Mouse (Mus musculus): ENCODE results near the gene Cd4. TPM values are rescaled to one million over a fixed set of nuclear protein-coding genes. Genes with fewer than 3 reads are reported as not detected.
"Not testable (repeated sequence)": the region's sequence is repeated elsewhere in the genome, so short reads cannot be mapped to it uniquely, and the experiment has no call there.

Gene Cd4
- polyA plus RNA-seq, 1 experiment from 2014 or later: 0.26 TPM

GRCm38 (mm10) chr6:124894113-124894512 is 6.1 kb upstream of the Cd4 start:
- not testable (repeated sequence) for H3K36me3 ChIP-seq (ENCODE audit: control insufficient read depth, insufficient read depth, low read length); H3K27me3 ChIP-seq (replicated peaks; ENCODE audit: control insufficient read depth, insufficient read depth, low read length); H3K9me3 ChIP-seq (ENCODE audit: control insufficient read depth, low read length); ATAC-seq; H3K9ac ChIP-seq (ENCODE audit: low read depth, low read length); H3K4me3 ChIP-seq (ENCODE audit: low read length); H3K27ac ChIP-seq (ENCODE audit: low read depth, low read length); H3K4me1 ChIP-seq (ENCODE audit: control insufficient read depth, insufficient read depth, low read depth, low read length); H3K4me2 ChIP-seq (ENCODE audit: low read length)
- WGBS: 87% methylated on average over 2 of the region's 2 CpGs

GRCm38 (mm10) chr6:124890997-124891396 is 3.0 kb upstream of the Cd4 start:
- ATAC-seq: no peak
- Histone ChIP-seq H3K4me1 (ENCODE audit: control insufficient read depth, insufficient read depth, low read depth, low read length) (no peaks in the 10 kb centered on the region), H3K9me3 (ENCODE audit: control insufficient read depth, low read length) (no peaks in the 10 kb centered on the region), H3K27me3 (replicated peaks; ENCODE audit: control insufficient read depth, insufficient read depth, low read length) (no peaks in the 10 kb centered on the region), H3K36me3 (ENCODE audit: control insufficient read depth, insufficient read depth, low read length) (no peaks in the 10 kb centered on the region), H3K27ac (ENCODE audit: low read depth, low read length) (no peak overlapping the region), H3K4me2 (ENCODE audit: low read length) (no peak overlapping the region), H3K9ac (ENCODE audit: low read depth, low read length) (no peak overlapping the region), H3K4me3 (ENCODE audit: low read length) (no peak overlapping the region)
- 65% methylated on average over 6 of the region's 6 CpGs for WGBS

DNA sequence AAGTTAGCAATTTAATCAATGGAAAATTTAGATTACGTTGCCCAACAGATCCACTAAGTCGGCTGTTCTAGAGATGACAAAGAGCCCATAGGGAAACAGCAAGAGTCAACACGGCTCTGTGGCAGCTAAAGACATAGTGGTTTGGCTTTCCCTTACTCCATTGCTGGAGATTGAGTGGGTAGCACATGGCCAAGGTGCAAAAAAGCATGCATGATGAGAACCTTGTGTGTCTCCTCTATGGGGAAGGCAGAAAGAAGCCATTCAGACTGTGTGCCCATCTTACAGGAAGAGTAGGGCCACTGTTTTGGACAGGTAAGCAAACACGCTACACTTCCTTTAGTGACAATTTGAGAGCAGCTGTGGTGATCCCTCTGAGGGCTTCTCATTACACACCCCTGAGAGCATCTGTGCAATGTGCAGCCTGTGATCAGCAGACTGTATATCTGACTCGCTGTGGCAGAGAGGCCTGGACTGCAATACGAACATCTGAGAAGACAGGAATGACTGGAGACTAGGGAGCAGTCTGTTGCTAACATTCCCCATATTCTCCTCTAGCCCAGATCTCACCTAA is 619 bp upstream of the Cd4 start:
- Histone ChIP-seq H3K27ac (ENCODE audit: low read depth, low read length) (no peak overlapping the region), H3K4me3 (ENCODE audit: low read length) (no peak overlapping the region), H3K9ac (ENCODE audit: low read depth, low read length) (no peak overlapping the region), H3K4me1 (ENCODE audit: control insufficient read depth, insufficient read depth, low read depth, low read length) (no peaks in the 10 kb centered on the region), H3K36me3 (ENCODE audit: control insufficient read depth, insufficient read depth, low read length) (no peaks in the 10 kb centered on the region), H3K4me2 (ENCODE audit: low read length) (no peak overlapping the region), H3K9me3 (ENCODE audit: control insufficient read depth, low read length) (no peaks in the 10 kb centered on the region), H3K27me3 (replicated peaks; ENCODE audit: control insufficient read depth, insufficient read depth, low read length) (no peaks in the 10 kb centered on the region)
- WGBS: 86% methylated on average over 6 of the region's 6 CpGs
- ATAC-seq: no peak

DNA sequence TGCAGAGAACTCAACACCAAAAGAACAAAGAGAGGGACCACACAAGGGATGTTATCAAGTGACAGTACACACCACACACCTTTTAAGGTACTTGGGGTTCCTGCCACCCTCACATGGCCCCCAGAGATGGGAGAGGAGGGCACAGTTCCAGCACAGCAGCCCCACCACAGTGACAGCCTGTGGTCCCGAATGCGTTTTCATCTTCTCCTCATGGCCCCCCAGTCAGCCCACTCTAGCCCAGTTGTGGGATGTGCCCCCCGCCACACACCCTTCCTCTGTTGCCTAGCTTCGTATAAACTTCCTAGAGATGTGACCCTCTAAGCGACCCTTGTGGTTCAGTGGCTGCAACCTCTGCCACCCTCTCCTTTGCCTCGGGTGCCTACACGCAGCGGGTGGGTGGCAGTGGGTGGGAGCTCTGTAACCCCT is 2.1 kb downstream of the Cd4 start:
- Histone ChIP-seq H3K27me3 (replicated peaks; ENCODE audit: control insufficient read depth, insufficient read depth, low read length) (no peaks in the 10 kb centered on the region), H3K9me3 (ENCODE audit: control insufficient read depth, low read length) (no peaks in the 10 kb centered on the region), H3K4me2 (ENCODE audit: low read length) (no peak overlapping the region), H3K4me1 (ENCODE audit: control insufficient read depth, insufficient read depth, low read depth, low read length) (no peaks in the 10 kb centered on the region), H3K4me3 (ENCODE audit: low read length) (no peak overlapping the region), H3K36me3 (ENCODE audit: control insufficient read depth, insufficient read depth, low read length) (no peaks in the 10 kb centered on the region), H3K27ac (ENCODE audit: low read depth, low read length) (no peak overlapping the region), H3K9ac (ENCODE audit: low read depth, low read length) (no peak overlapping the region)
- no peak for ATAC-seq
- 95% methylated on average over 8 of the region's 8 CpGs for WGBS

DNA sequence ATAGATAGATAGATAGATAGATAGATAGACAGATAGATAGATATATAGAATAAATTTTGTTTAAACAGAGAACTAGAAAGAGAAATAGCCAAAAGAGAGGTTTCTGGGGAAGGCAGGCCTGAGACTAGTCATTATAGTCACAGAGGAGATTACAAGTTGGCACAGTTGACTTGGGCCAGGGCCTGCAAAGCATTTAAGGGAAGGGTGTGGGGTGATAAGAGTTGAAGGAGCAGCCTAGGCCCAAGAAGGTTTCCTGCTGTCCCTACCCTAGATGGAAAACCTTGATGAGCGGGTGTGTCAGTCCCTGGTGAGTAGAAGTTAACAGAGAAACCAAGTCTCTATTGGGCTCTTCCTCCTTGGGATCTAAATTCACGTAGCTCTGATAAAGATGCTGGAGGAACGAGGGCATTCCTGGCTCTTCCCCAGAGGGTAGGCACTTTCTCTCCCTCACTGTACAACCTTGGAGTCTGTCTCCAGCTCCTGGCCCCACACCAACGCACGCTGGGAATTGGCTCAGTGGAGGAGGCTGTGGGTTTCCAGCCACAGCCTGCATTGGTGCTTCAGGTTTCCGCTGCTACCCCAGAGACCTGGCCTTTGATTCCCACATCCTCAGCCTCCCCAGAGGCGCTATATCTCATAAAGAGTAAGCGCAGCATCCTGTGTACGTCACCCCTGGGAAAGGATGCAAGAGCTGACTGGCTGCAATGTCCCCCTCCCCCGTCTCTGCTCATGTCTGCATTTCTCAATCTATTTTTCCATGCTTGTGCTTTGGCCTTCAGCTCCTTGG is 3.1 kb downstream of the Cd4 start:
- ATAC-seq: no peak; the same call in 1 of the 2 replicates

GRCm38 (mm10) chr6:124883351-124883750 is 4.7 kb downstream of the Cd4 start:
- no peak overlapping the region for H3K9ac ChIP-seq (ENCODE audit: low read depth, low read length)
- no peak for ATAC-seq
- no peak overlapping the region for H3K4me3 ChIP-seq (ENCODE audit: low read length)
- no peak overlapping the region for H3K27ac ChIP-seq (ENCODE audit: low read depth, low read length)
- H3K4me2 ChIP-seq (ENCODE audit: low read length): no peak overlapping the region
- 76% methylated on average over 10 of the region's 10 CpGs for WGBS
- no peaks in the 10 kb centered on the region for H3K4me1 ChIP-seq (ENCODE audit: control insufficient read depth, insufficient read depth, low read depth, low read length)
- H3K9me3 ChIP-seq (ENCODE audit: control insufficient read depth, low read length): no peaks in the 10 kb centered on the region
- no peaks in the 10 kb centered on the region for H3K27me3 ChIP-seq (replicated peaks; ENCODE audit: control insufficient read depth, insufficient read depth, low read length)
- H3K36me3 ChIP-seq (ENCODE audit: control insufficient read depth, insufficient read depth, low read length): no peaks in the 10 kb centered on the region

More for the DNA sequence above, 3.1 kb downstream of the Cd4 start:
- WGBS: 65% methylated on average over 10 of the region's 10 CpGs
- Histone ChIP-seq H3K4me1 (ENCODE audit: control insufficient read depth, insufficient read depth, low read depth, low read length) (no peaks in the 10 kb centered on the region), H3K9me3 (ENCODE audit: control insufficient read depth, low read length) (no peaks in the 10 kb centered on the region), H3K27me3 (replicated peaks; ENCODE audit: control insufficient read depth, insufficient read depth, low read length) (no peaks in the 10 kb centered on the region), H3K9ac (ENCODE audit: low read depth, low read length) (no peak overlapping the region), H3K27ac (ENCODE audit: low read depth, low read length) (no peak overlapping the region), H3K36me3 (ENCODE audit: control insufficient read depth, insufficient read depth, low read length) (no peaks in the 10 kb centered on the region), H3K4me3 (ENCODE audit: low read length) (no peak overlapping the region), H3K4me2 (ENCODE audit: low read length) (no peak overlapping the region)

DNA sequence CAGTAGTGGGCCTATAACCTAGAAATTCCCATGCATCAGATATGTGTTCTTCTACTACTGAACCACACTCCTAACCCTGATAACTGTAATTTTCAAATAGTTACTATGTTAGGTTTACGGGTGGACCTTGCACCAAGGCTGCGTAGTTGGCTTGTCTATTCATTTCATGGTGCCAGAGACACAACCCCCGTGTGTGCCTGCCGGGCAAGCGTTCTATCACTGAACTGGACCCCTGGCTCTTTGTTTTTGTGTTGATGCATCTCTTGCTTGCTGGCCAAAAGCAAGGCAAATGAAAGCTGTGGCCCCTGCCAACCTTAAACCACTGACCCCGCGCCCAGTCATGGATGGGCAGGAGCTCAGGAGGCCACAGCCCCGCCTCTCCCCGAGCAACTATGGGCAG is 6.2 kb downstream of the Cd4 start:
- Histone ChIP-seq H3K4me2 (ENCODE audit: low read length) (no peak overlapping the region), H3K27me3 (replicated peaks; ENCODE audit: control insufficient read depth, insufficient read depth, low read length) (no peaks in the 10 kb centered on the region), H3K4me3 (ENCODE audit: low read length) (no peak overlapping the region), H3K9ac (ENCODE audit: low read depth, low read length) (no peak overlapping the region), H3K27ac (ENCODE audit: low read depth, low read length) (no peak overlapping the region), H3K36me3 (ENCODE audit: control insufficient read depth, insufficient read depth, low read length) (no peaks in the 10 kb centered on the region), H3K4me1 (ENCODE audit: control insufficient read depth, insufficient read depth, low read depth, low read length) (no peaks in the 10 kb centered on the region), H3K9me3 (ENCODE audit: control insufficient read depth, low read length) (no peaks in the 10 kb centered on the region)
- WGBS: 93% methylated on average over 9 of the region's 9 CpGs
- no peak for ATAC-seq

DNA sequence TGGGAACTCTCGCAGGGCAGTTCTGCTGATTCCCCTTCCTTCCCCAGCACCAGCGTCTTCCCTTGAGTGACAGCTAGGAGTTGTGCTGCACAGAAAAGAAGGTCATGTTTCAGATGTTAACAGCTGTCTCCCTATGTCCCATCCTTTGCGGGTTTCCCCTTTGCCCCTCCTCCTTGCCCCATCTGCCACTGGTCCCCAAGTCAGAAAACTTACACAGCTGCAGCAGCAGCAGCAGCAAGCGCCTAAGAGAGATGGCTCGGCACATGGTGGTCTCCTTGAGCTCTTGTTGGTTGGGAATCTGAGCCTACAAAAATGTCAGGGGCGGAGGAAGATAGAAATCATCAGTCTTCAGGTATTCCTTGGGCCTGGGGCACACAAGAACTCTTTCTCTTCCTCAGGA is 8.6 kb downstream of the Cd4 start:
- Histone ChIP-seq H3K27ac (ENCODE audit: low read depth, low read length) (no peak overlapping the region), H3K9ac (ENCODE audit: low read depth, low read length) (no peak overlapping the region), H3K4me2 (ENCODE audit: low read length) (no peak overlapping the region), H3K36me3 (ENCODE audit: control insufficient read depth, insufficient read depth, low read length) (no peaks in the 10 kb centered on the region), H3K4me1 (ENCODE audit: control insufficient read depth, insufficient read depth, low read depth, low read length) (no peaks in the 10 kb centered on the region), H3K27me3 (replicated peaks; ENCODE audit: control insufficient read depth, insufficient read depth, low read length) (no peaks in the 10 kb centered on the region), H3K9me3 (ENCODE audit: control insufficient read depth, low read length) (no peaks in the 10 kb centered on the region), H3K4me3 (ENCODE audit: low read length) (no peak overlapping the region)
- 62% methylated on average over 6 of the region's 6 CpGs for WGBS
- ATAC-seq: no peak

DNA sequence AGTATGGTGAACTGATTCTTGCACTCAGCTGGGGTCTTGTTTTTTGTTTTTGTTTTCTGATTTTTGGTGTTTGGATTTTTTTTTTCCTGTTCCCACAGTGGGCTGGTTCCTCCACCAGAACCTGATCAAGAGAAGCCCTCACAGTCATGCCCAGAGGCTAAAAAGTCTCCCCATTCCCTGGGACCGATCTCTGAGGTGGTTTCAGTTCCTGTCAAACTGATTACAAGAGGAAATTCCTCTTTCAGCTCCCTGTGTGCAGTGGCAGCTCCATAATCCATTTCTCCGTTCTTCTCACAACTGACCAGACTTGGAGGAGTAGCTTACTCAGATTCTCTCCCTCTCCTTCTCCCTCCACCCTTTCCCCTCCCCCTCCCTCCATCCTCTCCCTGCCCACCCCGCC is 13.7 kb downstream of the Cd4 start:
- Histone ChIP-seq H3K9ac (ENCODE audit: low read depth, low read length) (no peak overlapping the region), H3K4me2 (ENCODE audit: low read length) (no peak overlapping the region), H3K4me1 (ENCODE audit: control insufficient read depth, insufficient read depth, low read depth, low read length) (no peaks in the 10 kb centered on the region), H3K4me3 (ENCODE audit: low read length) (no peak overlapping the region), H3K27ac (ENCODE audit: low read depth, low read length) (no peak overlapping the region), H3K36me3 (ENCODE audit: control insufficient read depth, insufficient read depth, low read length) (no peaks in the 10 kb centered on the region), H3K9me3 (ENCODE audit: control insufficient read depth, low read length) (no peaks in the 10 kb centered on the region), H3K27me3 (replicated peaks; ENCODE audit: control insufficient read depth, insufficient read depth, low read length) (no peaks in the 10 kb centered on the region)
- 66% methylated on average over 2 of the region's 3 CpGs for WGBS
- ATAC-seq: no peak

Data from hindbrain, embryonic 16.5 days (tissue).